Mouse (Mus musculus) heart, postnatal 0 days (tissue): ENCODE results near the gene Col26a1. TPM values are rescaled to one million over a fixed set of nuclear protein-coding genes. Genes with fewer than 3 reads are reported as not detected.

Experiments used
- ATAC-seq: fragments of 200-750 bp; cut with Nextera tagmentation; 2 replicates; pipeline ENCODE4 v1.8.0; 2017; ENCODE audit warnings: low read depth, moderate number of reproducible peaks, moderate library complexity; ENCODE audit not compliant: insufficient read depth
- DNase-seq: peaks from one replicate; pipeline ENCODE4 v3.0.0-alpha.2; 2016; ENCODE audit warnings: low spot score
- H3K27ac ChIP-seq: fragments of 300-500 bp; sonication (generic); 2 replicates; pipeline ENCODE4 v1.5.1; 2014; ENCODE audit warnings: low read depth, mild to moderate bottlenecking
- H3K27me3 ChIP-seq: fragments of 300-500 bp; sonication (generic); 2 replicates; pipeline ENCODE4 v1.6.1; 2014; ENCODE audit warnings: low read length, mixed read lengths; ENCODE audit not compliant: control insufficient read depth, insufficient read depth
- H3K36me3 ChIP-seq: fragments of 300-500 bp; sonication (generic); replicated peaks from 2 replicates; pipeline ENCODE4 v1.6.1; 2014; ENCODE audit warnings: low read length, mixed read lengths; ENCODE audit not compliant: control insufficient read depth, insufficient read depth
- H3K4me1 ChIP-seq: fragments of 300-500 bp; sonication (generic); 2 replicates; pipeline ENCODE4 v1.6.1; 2014; ENCODE audit warnings: antibody characterized with exemption; ENCODE audit not compliant: control insufficient read depth, insufficient read depth
- H3K4me2 ChIP-seq: fragments of 300-500 bp; sonication (generic); 2 replicates; pipeline ENCODE4 v1.6.1; 2014; ENCODE audit warnings: low read depth, mild to moderate bottlenecking, low read length, moderate library complexity
- H3K4me3 ChIP-seq: fragments of 300-500 bp; sonication (generic); 2 replicates; pipeline ENCODE4 v1.5.1; 2014; ENCODE audit warnings: low read depth, low read length
- H3K9ac ChIP-seq: fragments of 300-500 bp; sonication (generic); replicated peaks from 2 replicates; pipeline ENCODE4 v1.6.1; 2014; ENCODE audit warnings: low read depth, low read length, mixed read lengths
- H3K9me3 ChIP-seq: fragments of 300-500 bp; sonication (generic); replicated peaks from 2 replicates; pipeline ENCODE4 v1.6.1; 2016; ENCODE audit warnings: low read length; ENCODE audit not compliant: control insufficient read depth
- CTCF ChIP-seq: IDR thresholded peaks from 2 replicates; pipeline ENCODE4 v1.5.1; 2016; ENCODE audit warnings: antibody characterized with exemption, control low read depth, low read depth
- EP300 ChIP-seq: IDR thresholded peaks from 2 replicates; pipeline ENCODE4 v1.6.1; 2016; ENCODE audit warnings: antibody characterized with exemption, low read depth
- WGBS: fragments of 180-500 bp; shearing (Covaris S2); extraction: QIAGEN DNeasy Blood & Tissue Kit; methylation state at CpG from one replicate; pipeline ENCODE4 v1.1.7; 2014; 5-methylcytosine and 5-hydroxymethylcytosine counted together
- polyA plus RNA-seq: library from polyadenylated mRNA; unstranded; fragments of >200 nt; fragmentation: Nextera tagmentation; extraction: Ambion mirVana; gene quantifications from 2 replicates; pipeline ENCODE4 v1.2.1, GENCODE M21; 2015
- total RNA-seq: library from RNA; depleted of rRNA; stranded (reverse); fragments of >200 nt; gene quantifications from 2 replicates; pipeline ENCODE4 v1.2.3, GENCODE M21; 2014; ENCODE audit warnings: low replicate concordance

The Col26a1 gene
- total and polyA plus RNA-seq, 2 experiments from 2014 or later, result 4.1 to 9.9 TPM

GRCm38 (mm10) chr5:136784531-136784930, 98.5 kb downstream of the Col26a1 start:
- no peak overlapping the region for H3K4me2 ChIP-seq
- H3K36me3 ChIP-seq, result no peaks in the 10 kb centered on the region
- TF ChIP-seq CTCF (no peak), EP300 (no peak)
- no peak overlapping the region for H3K27ac ChIP-seq
- H3K4me1 ChIP-seq, result no peaks in the 10 kb centered on the region
- DNase-seq (no peak), ATAC-seq (no peak)
- 65% methylated on average over 8 of the region's 8 CpGs for WGBS
- no peak overlapping the region for H3K4me3 ChIP-seq
- H3K27me3 ChIP-seq, result no peaks in the 10 kb centered on the region
- H3K9me3 ChIP-seq, result no peaks in the 10 kb centered on the region
- no peak overlapping the region for H3K9ac ChIP-seq

DNA sequence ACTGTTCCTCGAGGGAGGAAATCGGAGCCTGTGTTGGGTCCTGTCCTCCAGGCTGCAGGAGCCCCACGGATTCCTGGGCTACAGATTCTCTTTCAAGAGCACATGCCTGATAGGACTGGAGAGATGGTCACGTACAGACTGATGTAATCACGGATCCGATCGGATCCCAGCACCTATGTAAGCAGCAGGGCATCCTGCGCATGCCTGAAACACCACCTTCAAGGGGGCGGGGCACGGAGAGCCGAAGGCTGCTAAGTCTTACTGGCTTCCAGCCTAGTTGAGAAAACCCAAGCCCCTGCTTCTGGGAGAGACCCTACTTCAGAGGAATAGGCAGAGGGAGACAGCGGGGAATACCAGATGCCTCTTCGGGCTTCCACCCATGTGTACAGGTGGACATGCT, 100.4 kb downstream of the Col26a1 start:
- DNase-seq (no peak), ATAC-seq (no peak)
- Histone ChIP-seq H3K27me3 (no peaks in the 10 kb centered on the region), H3K36me3 (no peaks in the 10 kb centered on the region), H3K4me3 (no peak overlapping the region), H3K4me2 (no peak overlapping the region), H3K9ac (no peak overlapping the region), H3K9me3 (no peaks in the 10 kb centered on the region), H3K27ac (no peak overlapping the region), H3K4me1 (no peaks in the 10 kb centered on the region)
- 56% methylated on average over 13 of the region's 13 CpGs for WGBS
- TF ChIP-seq EP300, result no peak
- TF ChIP-seq CTCF, result no peak

DNA sequence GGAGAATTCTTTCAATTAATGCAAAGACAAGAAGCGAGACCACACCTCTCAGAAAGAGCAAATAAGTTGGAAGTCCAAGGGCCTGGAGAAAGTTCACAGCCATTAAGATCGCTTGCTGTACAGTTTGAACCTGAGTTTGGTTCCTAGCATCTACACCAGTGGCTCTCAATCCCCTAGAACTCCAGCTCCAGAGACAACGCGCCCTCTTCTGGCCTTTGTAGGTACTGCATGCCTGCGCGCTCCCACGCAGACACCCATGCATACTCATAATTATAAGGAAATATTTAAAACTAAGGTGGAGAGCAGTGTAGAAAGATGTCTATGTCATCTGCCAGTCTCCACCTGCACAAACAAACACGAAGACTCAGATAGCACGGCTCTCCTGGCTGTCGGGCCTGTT, 102.5 kb downstream of the Col26a1 start:
- WGBS, result 54% methylated on average over 10 of the region's 10 CpGs
- Histone ChIP-seq H3K4me1 (no peaks in the 10 kb centered on the region), H3K36me3 (no peaks in the 10 kb centered on the region), H3K4me2 (no peak overlapping the region), H3K9me3 (no peaks in the 10 kb centered on the region), H3K27me3 (no peaks in the 10 kb centered on the region), H3K27ac (no peak overlapping the region), H3K4me3 (no peak overlapping the region), H3K9ac (no peak overlapping the region)
- DNase-seq, result no peak
- TF ChIP-seq CTCF (peak; percentile 57), EP300 (no peak)
- ATAC-seq, result no peak

GRCm38 (mm10) chr5:136779946-136780345, 103.1 kb downstream of the Col26a1 start:
- TF ChIP-seq EP300 (no peak), CTCF (no peak)

DNA sequence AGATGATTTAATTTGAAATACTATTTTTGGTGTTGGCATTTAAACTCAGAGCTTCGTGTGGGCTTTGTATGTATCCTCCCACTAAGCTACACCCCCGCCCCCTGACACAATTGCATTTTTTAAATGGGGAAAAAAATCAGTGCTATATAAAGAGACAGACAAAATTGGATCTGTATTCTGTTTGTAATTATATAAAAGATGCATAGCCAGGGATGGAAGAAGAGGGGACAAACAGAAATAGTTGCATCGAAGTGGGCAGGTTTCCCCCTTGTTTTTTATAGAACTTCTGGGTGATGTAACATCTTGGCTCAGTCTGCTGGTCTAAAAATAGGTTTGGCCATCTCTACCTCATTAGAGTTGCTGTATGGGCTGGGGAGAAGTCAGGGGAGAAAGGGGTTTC, 107.5 kb downstream of the Col26a1 start:
- ATAC-seq (no peak), DNase-seq (peak; percentile 13)
- no peak overlapping the region for H3K4me3 ChIP-seq
- H3K4me2 ChIP-seq, result no peak overlapping the region
- 30% methylated on average over 3 of the region's 3 CpGs for WGBS
- no peaks in the 10 kb centered on the region for H3K36me3 ChIP-seq
- no peak overlapping the region for H3K27ac ChIP-seq
- H3K27me3 ChIP-seq, result no peaks in the 10 kb centered on the region
- no peak for TF ChIP-seq EP300
- H3K9me3 ChIP-seq, result no peaks in the 10 kb centered on the region; the same call in 1 of the 2 replicates
- no peak overlapping the region for H3K9ac ChIP-seq
- H3K4me1 ChIP-seq, result no peaks in the 10 kb centered on the region

More at GRCm38 (mm10) chr5:136779946-136780345, 103.1 kb downstream of the Col26a1 start:
- H3K4me3 ChIP-seq, result no peak overlapping the region
- no peak overlapping the region for H3K27ac ChIP-seq
- no peak for DNase-seq
- no peaks in the 10 kb centered on the region for H3K4me1 ChIP-seq
- no peaks in the 10 kb centered on the region for H3K36me3 ChIP-seq
- WGBS, result 76% methylated on average over 6 of the region's 6 CpGs
- H3K27me3 ChIP-seq, result no peaks in the 10 kb centered on the region
- no peak overlapping the region for H3K4me2 ChIP-seq
- H3K9me3 ChIP-seq, result no peaks in the 10 kb centered on the region; the same call in 1 of the 2 replicates
- ATAC-seq, result no peak
- H3K9ac ChIP-seq, result no peak overlapping the region
